Mouse (Mus musculus) liver, postnatal 0 days (tissue): ENCODE results near the gene Zfp428. TPM values are rescaled to one million over a fixed set of nuclear protein-coding genes. Genes with fewer than 3 reads are reported as not detected.
"Not testable (repeated sequence)": the region's sequence is repeated elsewhere in the genome, so short reads cannot be mapped to it uniquely, and the experiment has no call there.

Source experiments
- ATAC-seq: fragments of 200-750 bp; cut with Nextera tagmentation; 2 replicates; pipeline ENCODE4 v1.8.0; 2017; ENCODE audit warnings: mild to moderate bottlenecking, moderate library complexity
- DNase-seq: peaks from one replicate; pipeline ENCODE4 v3.0.0-alpha.2; 2016
- H3K27ac ChIP-seq: fragments of 300-500 bp; sonication (generic); 2 replicates; pipeline ENCODE4 v1.5.1; 2014; ENCODE audit warnings: antibody characterized with exemption, moderate library complexity, mild to moderate bottlenecking, low read depth
- H3K27me3 ChIP-seq: fragments of 300-500 bp; sonication (generic); 2 replicates; pipeline ENCODE4 v1.6.1; 2014; ENCODE audit warnings: low read length, control low read depth, mixed read lengths; ENCODE audit not compliant: insufficient read depth
- H3K36me3 ChIP-seq: fragments of 300-500 bp; sonication (generic); replicated peaks from 2 replicates; pipeline ENCODE4 v1.6.1; 2014; ENCODE audit warnings: mild to moderate bottlenecking, control low read depth, low read length, moderate library complexity, mixed read lengths; ENCODE audit not compliant: insufficient read depth
- H3K4me1 ChIP-seq: fragments of 300-500 bp; sonication (generic); 2 replicates; pipeline ENCODE4 v1.6.1; 2014; ENCODE audit warnings: antibody characterized with exemption, mild to moderate bottlenecking, control low read depth; ENCODE audit not compliant: insufficient read depth
- H3K4me2 ChIP-seq: fragments of 300-500 bp; sonication (generic); 2 replicates; pipeline ENCODE4 v1.6.1; 2014; ENCODE audit warnings: low read depth, mild to moderate bottlenecking, low read length, moderate library complexity, mixed read lengths
- H3K4me3 ChIP-seq: fragments of 300-500 bp; sonication (generic); 2 replicates; pipeline ENCODE4 v1.5.1; 2014; ENCODE audit warnings: low read depth, low read length
- H3K9ac ChIP-seq: fragments of 300-500 bp; sonication (generic); replicated peaks from 2 replicates; pipeline ENCODE4 v1.6.1; 2014; ENCODE audit warnings: mild to moderate bottlenecking, moderate library complexity
- H3K9me3 ChIP-seq: fragments of 300-500 bp; sonication (generic); 2 replicates; pipeline ENCODE4 v1.6.1; 2016; ENCODE audit warnings: mild to moderate bottlenecking, control low read depth, low read length, mixed read lengths
- CTCF ChIP-seq: sonication (generic); IDR thresholded peaks from 2 replicates; pipeline ENCODE4 v1.5.1; 2016; ENCODE audit warnings: antibody characterized with exemption, low read depth
- EP300 ChIP-seq: IDR thresholded peaks from 2 replicates; pipeline ENCODE4 v1.6.1; 2016; ENCODE audit warnings: antibody characterized with exemption, low read depth, mild to moderate bottlenecking
- WGBS: fragments of 180-500 bp; shearing (Covaris S2); extraction: QIAGEN DNeasy Blood & Tissue Kit; methylation state at CpG from one replicate; pipeline ENCODE4 v1.1.7; 2014; ENCODE audit not compliant: insufficient replicate concordance; 5-methylcytosine and 5-hydroxymethylcytosine counted together
- polyA plus RNA-seq: library from polyadenylated mRNA; unstranded; fragments of >200 nt; fragmentation: Nextera tagmentation; extraction: Ambion mirVana; gene quantifications from 2 replicates; pipeline ENCODE4 v1.2.1, GENCODE M21; 2015

The Zfp428 gene
- polyA plus RNA-seq, 1 experiment from 2014 or later, result 4.1 TPM

DNA sequence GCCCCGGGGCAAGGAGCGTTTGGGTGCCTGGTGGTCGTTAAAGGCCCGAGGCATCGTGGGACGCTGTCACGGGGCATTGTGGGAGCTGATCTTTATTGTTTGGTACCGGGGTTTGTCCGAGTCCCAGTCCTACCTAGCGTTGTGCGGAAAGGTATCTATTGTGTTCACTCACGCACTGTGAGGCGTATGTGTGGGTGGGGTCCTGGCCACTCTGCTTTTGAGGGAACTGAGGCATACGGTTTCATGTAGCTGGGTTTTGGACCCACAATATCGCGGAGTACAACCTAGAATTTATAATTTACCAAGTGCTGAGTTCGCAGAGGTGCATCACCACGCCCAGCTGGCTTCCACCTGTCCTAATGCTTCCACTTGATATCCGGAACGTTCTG lies 914 bp downstream of the Zfp428 start:
- DNase-seq (no peak), ATAC-seq (peak; percentile 3; the same call in 1 of the 2 replicates)
- peak overlapping the region; percentile 86 for H3K9ac ChIP-seq
- H3K9me3 ChIP-seq, result no peaks in the 10 kb centered on the region
- H3K4me2 ChIP-seq, result peak overlapping the region; percentile 97
- WGBS, result 1% methylated on average over 20 of the region's 20 CpGs
- peaks cover 6% of the 10 kb centered on the region for H3K27me3 ChIP-seq
- H3K27ac ChIP-seq, result peak overlapping the region; percentile 90
- H3K4me1 ChIP-seq, result peaks cover 14% of the 10 kb centered on the region
- no peaks in the 10 kb centered on the region for H3K36me3 ChIP-seq
- no peak for TF ChIP-seq EP300
- no peak for TF ChIP-seq CTCF
- H3K4me3 ChIP-seq, result peak overlapping the region; percentile 69

DNA sequence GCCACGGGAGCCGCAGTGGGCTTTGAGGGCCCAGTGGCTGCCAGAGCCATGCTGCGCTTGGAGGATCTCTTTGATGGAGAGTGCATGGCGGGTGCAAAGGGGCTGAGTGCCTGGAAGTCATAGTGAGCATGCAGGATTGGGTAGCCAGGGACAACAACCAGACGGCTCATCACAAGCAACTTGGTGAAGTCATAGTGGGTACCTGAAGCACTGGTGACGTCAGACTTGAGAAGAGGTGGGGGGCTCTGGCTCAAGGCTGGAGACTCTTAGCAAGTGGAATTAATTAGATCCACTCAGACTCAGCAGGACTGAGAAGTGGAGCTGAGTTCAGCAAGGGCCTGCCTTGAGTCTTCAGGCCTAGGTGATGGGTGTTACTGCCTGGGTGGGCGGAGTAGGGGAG lies 5.5 kb downstream of the Zfp428 start, which contains the start of gene AC161166.1:
Gene AC161166.1, minus strand, starts transcription at position 101 of the 400 bp plus-strand sequence.
- Histone ChIP-seq H3K36me3 (no peaks in the 10 kb centered on the region; the same call in 1 of the 2 replicates), H3K4me3 (no peak within 1 kb of the TSS), H3K9ac (no peak within 1 kb of the TSS), H3K27ac (no peak within 1 kb of the TSS), H3K27me3 (no peaks in the 10 kb centered on the region), H3K4me1 (no peaks in the 10 kb centered on the region), H3K9me3 (no peaks in the 10 kb centered on the region), H3K4me2 (no peak within 1 kb of the TSS)
- DNase-seq (no peak), ATAC-seq (no peak)
- WGBS, result 86% methylated on average over 7 of the region's 7 CpGs
- TF ChIP-seq CTCF (no peak), EP300 (no peak)

DNA sequence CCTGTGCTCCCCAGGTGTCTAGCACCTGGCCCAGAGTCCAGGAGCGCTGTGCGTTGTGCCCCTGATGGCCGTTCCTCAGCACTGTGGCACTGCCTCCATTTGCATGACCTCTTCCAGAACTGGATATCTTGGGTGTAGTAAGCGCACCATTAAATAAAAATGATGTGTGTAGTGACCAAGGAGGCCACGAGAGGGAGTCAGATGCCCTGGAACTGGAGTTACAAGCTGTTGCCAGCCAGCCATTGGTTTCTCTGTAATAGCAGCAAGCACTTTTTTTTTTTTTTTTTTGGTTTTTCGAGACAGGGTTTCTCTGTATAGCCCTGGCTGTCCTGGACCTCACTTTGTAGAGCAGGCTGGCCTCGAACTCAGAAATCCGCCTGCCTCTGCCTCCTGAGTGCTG lies 9.5 kb downstream of the Zfp428 start:
- peak; percentile 43 for TF ChIP-seq CTCF
- not testable (repeated sequence) for DNase-seq

DNA sequence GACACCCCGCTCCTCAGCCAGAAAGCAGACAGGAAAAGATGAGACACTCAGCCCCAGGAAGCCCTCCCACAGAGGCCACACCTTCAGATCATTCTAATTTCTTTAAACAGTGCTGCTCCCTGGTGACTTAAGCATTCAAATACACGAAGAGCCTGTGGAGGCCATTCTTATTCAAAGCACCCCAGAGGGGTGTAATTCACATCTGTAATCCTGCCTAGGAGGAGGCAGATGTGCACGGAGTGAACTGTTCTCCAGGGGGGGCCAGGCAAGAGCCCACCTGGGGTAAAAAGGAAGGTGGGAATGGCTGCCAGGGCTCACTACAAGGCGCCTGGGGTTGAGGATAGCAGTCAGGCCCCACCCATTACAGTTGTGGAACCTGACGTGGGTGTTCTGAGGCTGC lies 10.3 kb downstream of the Zfp428 start:
- no peak for DNase-seq
- Histone ChIP-seq H3K9me3 (no peaks in the 10 kb centered on the region), H3K36me3 (no peaks in the 10 kb centered on the region; the same call in 1 of the 2 replicates), H3K4me1 (no peaks in the 10 kb centered on the region), H3K27ac (no peak overlapping the region), H3K4me2 (no peak overlapping the region), H3K27me3 (no peaks in the 10 kb centered on the region), H3K9ac (no peak overlapping the region), H3K4me3 (no peak overlapping the region)
- TF ChIP-seq CTCF, result no peak
- no peak for TF ChIP-seq EP300
- no peak for ATAC-seq
- 76% methylated on average over 5 of the region's 5 CpGs for WGBS

More for the DNA sequence above, 9.5 kb downstream of the Zfp428 start:
- H3K4me2 ChIP-seq, H3K4me1 ChIP-seq, H3K4me3 ChIP-seq, ATAC-seq, H3K27me3 ChIP-seq, H3K36me3 ChIP-seq, H3K9me3 ChIP-seq, H3K9ac ChIP-seq, H3K27ac ChIP-seq: not testable (repeated sequence)
- WGBS, result 69% methylated on average over 8 of the region's 8 CpGs

DNA sequence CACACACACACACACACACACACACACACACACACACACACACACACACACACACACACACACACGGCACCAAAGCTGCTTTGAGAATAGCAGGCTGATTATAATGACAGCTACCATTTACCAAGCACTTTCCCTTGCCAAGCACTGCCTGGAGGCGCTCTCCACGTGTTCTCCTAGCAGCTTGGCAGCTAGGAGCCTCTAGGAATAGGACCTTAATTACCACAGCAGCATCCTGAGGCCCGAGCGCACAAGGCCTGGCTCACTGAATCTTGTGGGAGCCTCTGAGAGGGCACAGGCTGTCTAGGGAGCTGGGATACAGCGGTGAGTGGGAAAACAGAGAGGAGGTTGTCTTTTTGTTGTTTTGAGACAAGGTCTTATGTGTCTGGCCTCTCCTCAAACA lies 10.8 kb downstream of the Zfp428 start:
- Histone ChIP-seq H3K9me3 (no peaks in the 10 kb centered on the region), H3K4me2 (no peak overlapping the region), H3K4me1 (no peaks in the 10 kb centered on the region), H3K27me3 (no peaks in the 10 kb centered on the region), H3K9ac (no peak overlapping the region), H3K4me3 (no peak overlapping the region), H3K36me3 (no peaks in the 10 kb centered on the region; the same call in 1 of the 2 replicates), H3K27ac (no peak overlapping the region)
- WGBS, result 74% methylated on average over 6 of the region's 6 CpGs
- TF ChIP-seq EP300, result no peak
- DNase-seq (no peak), ATAC-seq (no peak)

DNA sequence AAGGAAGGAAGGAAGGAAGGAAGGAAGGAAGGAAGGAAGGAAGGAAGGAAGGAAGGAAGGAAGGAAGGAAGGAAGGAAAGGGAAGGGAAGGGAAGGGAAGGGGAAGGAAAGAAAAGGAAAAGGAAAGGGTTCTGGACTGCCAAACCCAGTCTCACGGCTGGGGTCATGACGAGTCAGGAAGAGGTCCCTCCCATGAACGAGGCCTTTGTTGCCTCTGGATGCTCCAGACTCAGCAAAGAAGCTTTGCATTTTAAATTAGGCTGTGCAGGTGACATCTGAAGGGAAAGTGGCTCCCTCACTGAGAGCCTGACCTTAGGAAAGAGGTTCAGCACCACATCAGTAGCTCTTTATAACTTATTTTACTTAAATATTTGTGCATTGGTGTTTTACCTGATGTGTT lies 12.3 kb downstream of the Zfp428 start:
- Histone ChIP-seq H3K27ac (no peak overlapping the region), H3K9me3 (no peaks in the 10 kb centered on the region), H3K9ac (no peak overlapping the region), H3K27me3 (no peaks in the 10 kb centered on the region), H3K4me1 (no peaks in the 10 kb centered on the region), H3K4me2 (no peak overlapping the region), H3K36me3 (no peaks in the 10 kb centered on the region; the same call in 1 of the 2 replicates), H3K4me3 (no peak overlapping the region)
- no peak for DNase-seq
- ATAC-seq, result no peak
- WGBS, result 54% methylated on average over 3 of the region's 3 CpGs
- TF ChIP-seq CTCF (no peak), EP300 (no peak)

DNA sequence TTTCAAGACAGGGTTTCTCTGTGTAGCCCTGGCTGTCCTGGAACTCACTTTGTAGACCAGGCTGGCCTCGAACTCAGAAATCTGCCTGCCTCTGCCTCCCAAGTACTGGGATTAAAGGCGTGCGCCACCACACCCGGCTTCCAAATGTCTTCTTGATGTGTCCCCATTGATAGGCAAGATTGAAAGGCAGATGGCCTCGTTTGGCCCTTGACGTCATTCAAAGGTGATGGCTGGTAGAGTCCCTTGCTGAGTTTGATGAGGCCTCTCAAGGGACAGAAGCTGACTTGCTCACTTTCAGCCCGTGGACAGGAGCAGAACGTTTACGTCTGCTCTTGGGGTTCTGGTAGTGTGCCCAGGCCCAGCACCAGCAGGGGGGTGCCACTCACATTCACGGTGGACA lies 13.2 kb downstream of the Zfp428 start:
- not testable (repeated sequence) for H3K27ac ChIP-seq, DNase-seq, H3K36me3 ChIP-seq, H3K9me3 ChIP-seq, H3K4me3 ChIP-seq, ATAC-seq, H3K27me3 ChIP-seq, H3K4me1 ChIP-seq, H3K4me2 ChIP-seq, H3K9ac ChIP-seq
- WGBS, result 82% methylated on average over 10 of the region's 10 CpGs
